Mouse (Mus musculus) kidney, embryonic 14.5 days (tissue): ENCODE results near the gene Acsbg1. TPM values are rescaled to one million over a fixed set of nuclear protein-coding genes. Genes with fewer than 3 reads are reported as not detected.
"Not testable (repeated sequence)": the region's sequence is repeated elsewhere in the genome, so short reads cannot be mapped to it uniquely, and the experiment has no call there.

Experiments used
- ATAC-seq: fragments of 200-750 bp; cut with Nextera tagmentation; 2 replicates; pipeline ENCODE4 v1.8.0; 2017; ENCODE audit warnings: moderate number of reproducible peaks, mild to moderate bottlenecking, moderate TSS enrichment, moderate library complexity; ENCODE audit not compliant: low FRiP score, low TSS enrichment
- H3K27ac ChIP-seq: fragments of 300-500 bp; sonication (generic); 2 replicates; pipeline ENCODE4 v1.5.1; 2014; ENCODE audit warnings: low read depth, mild to moderate bottlenecking, low read length, moderate library complexity, mixed read lengths
- H3K27me3 ChIP-seq: fragments of 300-500 bp; sonication (generic); 2 replicates; pipeline ENCODE4 v1.6.1; 2014; ENCODE audit warnings: mild to moderate bottlenecking, low read length; ENCODE audit not compliant: control insufficient read depth, insufficient read depth
- H3K36me3 ChIP-seq: fragments of 300-500 bp; sonication (generic); 2 replicates; pipeline ENCODE4 v1.6.1; 2014; ENCODE audit warnings: low read length, mixed read lengths; ENCODE audit not compliant: control insufficient read depth, insufficient read depth
- H3K4me1 ChIP-seq: fragments of 300-500 bp; sonication (generic); 2 replicates; pipeline ENCODE4 v1.6.1; 2014; ENCODE audit warnings: low read length, mixed read lengths; ENCODE audit not compliant: control insufficient read depth, insufficient read depth
- H3K4me2 ChIP-seq: fragments of 300-500 bp; sonication (generic); replicated peaks from 2 replicates; pipeline ENCODE4 v1.6.1; 2014; ENCODE audit warnings: low read depth, mild to moderate bottlenecking, low read length
- H3K4me3 ChIP-seq: fragments of 300-500 bp; sonication (generic); 2 replicates; pipeline ENCODE4 v1.5.1; 2014; ENCODE audit warnings: mild to moderate bottlenecking, low read length
- H3K9ac ChIP-seq: fragments of 300-500 bp; sonication (generic); 2 replicates; pipeline ENCODE4 v1.6.1; 2014; ENCODE audit warnings: low read depth, mild to moderate bottlenecking, low read length, moderate library complexity
- H3K9me3 ChIP-seq: fragments of 300-500 bp; sonication (generic); 2 replicates; pipeline ENCODE4 v1.6.1; 2016; ENCODE audit warnings: low read length; ENCODE audit not compliant: control insufficient read depth
- WGBS: fragments of 180-500 bp; shearing (Covaris S2); extraction: QIAGEN DNeasy Blood & Tissue Kit; methylation state at CpG from one replicate; pipeline ENCODE4 v1.1.7; 2014; 5-methylcytosine and 5-hydroxymethylcytosine counted together
- polyA plus RNA-seq: library from polyadenylated mRNA; unstranded; fragments of >200 nt; fragmentation: Nextera tagmentation; extraction: Ambion mirVana; gene quantifications from 2 replicates; pipeline ENCODE4 v1.2.1, GENCODE M21; 2014

The Acsbg1 gene
- polyA plus RNA-seq, 1 experiment from 2014 or later = 3.0 TPM

DNA sequence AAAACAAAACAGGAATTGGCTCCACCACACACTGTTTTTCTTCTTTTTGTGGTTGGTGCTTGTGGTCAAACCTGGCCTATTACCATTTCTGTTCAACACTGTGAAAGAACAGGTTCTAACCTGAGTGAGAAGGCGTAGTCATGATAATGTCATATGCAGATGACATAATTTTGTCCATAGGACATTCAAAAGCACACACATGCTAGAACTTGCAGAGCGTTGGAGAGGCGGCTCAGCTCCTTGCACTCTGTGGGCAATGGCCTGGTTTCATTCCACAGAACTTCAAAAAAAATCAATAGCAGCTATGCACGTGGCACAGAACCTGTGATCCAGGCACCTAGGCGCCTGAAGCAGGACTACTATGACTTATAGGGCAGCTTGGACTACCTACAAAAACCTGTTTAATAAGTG is 48.9 kb downstream of the Acsbg1 start:
- no peaks in the 10 kb centered on the region for H3K9me3 ChIP-seq
- H3K27ac ChIP-seq = no peak overlapping the region
- no peak for ATAC-seq
- WGBS = 83% methylated on average over 5 of the region's 5 CpGs
- no peak overlapping the region for H3K4me3 ChIP-seq
- H3K9ac ChIP-seq = no peak overlapping the region
- no peaks in the 10 kb centered on the region for H3K36me3 ChIP-seq
- no peaks in the 10 kb centered on the region for H3K27me3 ChIP-seq
- H3K4me2 ChIP-seq = no peak overlapping the region
- no peaks in the 10 kb centered on the region for H3K4me1 ChIP-seq

DNA sequence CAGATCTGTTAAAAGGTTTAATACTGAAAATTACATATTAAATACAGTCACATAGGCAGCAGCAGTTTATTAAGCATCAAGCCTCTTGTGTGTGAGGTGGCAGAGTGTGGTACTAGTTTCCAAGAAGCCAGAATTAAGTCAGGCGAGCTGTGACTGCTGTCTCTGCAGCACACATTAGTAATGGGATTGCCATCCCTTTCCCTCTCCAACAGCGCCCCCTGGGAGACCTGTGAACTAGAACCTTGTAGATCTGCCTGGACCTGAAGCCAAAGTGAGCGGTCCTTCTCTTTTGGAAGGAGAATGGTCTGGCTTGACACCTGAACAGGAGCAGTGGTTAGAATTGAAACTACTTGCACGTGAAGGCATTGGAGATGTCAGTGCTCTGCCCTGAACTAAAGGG is 56.8 kb downstream of the Acsbg1 start:
- H3K27ac ChIP-seq = no peak overlapping the region
- H3K4me2 ChIP-seq = no peak overlapping the region
- ATAC-seq = no peak
- H3K4me3 ChIP-seq = no peak overlapping the region
- no peaks in the 10 kb centered on the region for H3K4me1 ChIP-seq
- 60% methylated on average over 4 of the region's 4 CpGs for WGBS
- no peaks in the 10 kb centered on the region for H3K9me3 ChIP-seq
- no peak overlapping the region for H3K9ac ChIP-seq
- H3K36me3 ChIP-seq = peaks cover 48% of the 10 kb centered on the region
- H3K27me3 ChIP-seq = no peaks in the 10 kb centered on the region

DNA sequence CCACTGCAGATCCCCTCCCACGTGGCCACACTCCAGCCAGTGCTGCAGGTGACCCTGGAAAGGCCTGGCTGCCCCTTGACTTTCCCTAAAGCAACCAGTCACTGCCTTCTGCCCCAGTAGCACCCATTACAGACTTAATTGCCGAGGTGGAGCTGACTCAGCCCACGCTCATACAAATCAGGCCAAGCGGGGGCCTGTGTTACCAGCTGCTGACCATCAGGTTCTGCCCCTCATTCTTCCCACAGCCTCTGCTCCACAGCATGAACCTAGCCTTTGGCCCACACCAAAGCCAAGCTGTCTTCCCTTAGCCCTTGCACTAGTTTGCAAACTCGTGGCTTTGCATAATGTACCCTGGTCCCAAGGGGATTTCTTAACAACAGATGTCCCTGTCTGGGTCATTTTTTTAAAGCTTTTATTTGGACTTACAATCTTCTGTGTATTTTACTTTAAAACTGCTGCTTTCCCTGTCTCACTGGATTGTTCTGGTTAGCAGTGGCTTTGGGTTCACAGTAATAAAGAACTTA is 57.5 kb downstream of the Acsbg1 start:
- Histone ChIP-seq H3K27me3 (no peaks in the 10 kb centered on the region), H3K4me3 (no peak overlapping the region), H3K9me3 (no peaks in the 10 kb centered on the region), H3K27ac (no peak overlapping the region), H3K4me2 (no peak overlapping the region), H3K9ac (no peak overlapping the region), H3K4me1 (no peaks in the 10 kb centered on the region), H3K36me3 (peaks cover 55% of the 10 kb centered on the region)
- no peak for ATAC-seq
- WGBS = 77% methylated on average over 5 of the region's 5 CpGs

DNA sequence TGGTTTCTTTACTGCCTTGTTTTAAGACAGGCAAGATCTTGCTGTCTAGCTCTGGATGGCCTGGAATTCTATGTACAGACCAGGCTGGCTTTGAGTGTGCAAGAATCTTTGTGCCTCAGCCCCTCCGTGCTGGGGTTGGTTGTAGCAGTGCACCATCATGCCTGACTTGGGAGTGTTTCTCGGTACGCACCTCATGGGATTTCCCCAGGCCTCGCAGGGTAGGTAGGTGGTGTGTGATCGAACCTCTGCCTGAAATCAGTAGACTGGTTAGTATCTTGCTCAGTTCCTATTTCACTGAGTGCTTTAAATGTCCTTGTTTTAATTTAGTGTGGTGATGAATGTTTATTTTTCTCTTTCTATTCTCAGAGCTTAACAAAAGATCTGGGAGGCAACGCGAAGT is 58.8 kb downstream of the Acsbg1 start:
- ATAC-seq = no peak
- Histone ChIP-seq H3K4me3 (no peak overlapping the region), H3K4me2 (no peak overlapping the region), H3K27me3 (no peaks in the 10 kb centered on the region), H3K9ac (no peak overlapping the region), H3K36me3 (peaks cover 67% of the 10 kb centered on the region), H3K9me3 (no peaks in the 10 kb centered on the region), H3K4me1 (no peaks in the 10 kb centered on the region), H3K27ac (no peak overlapping the region)
- WGBS = 89% methylated on average over 7 of the region's 7 CpGs

DNA sequence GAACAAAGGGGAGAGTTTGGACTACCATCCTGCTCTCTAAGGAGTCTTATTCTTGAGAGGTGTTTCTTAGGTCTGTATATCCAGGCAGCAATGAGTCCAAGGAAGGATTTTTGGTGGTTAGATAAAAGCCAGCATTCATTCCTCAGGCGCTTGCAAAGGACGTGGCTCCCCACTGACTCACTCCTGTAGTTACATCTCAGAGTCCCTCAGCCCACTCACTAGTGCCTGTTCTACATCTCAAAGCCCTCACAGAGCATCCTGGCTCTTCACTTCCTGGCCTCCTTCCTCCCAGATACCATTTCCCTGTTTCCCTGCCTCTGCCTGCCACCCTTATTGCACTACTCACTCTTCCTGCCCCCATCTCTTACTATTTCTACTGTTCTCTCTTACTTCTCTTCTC is 59.3 kb downstream of the Acsbg1 start:
- Histone ChIP-seq H3K9me3 (no peaks in the 10 kb centered on the region), H3K4me1 (no peaks in the 10 kb centered on the region), H3K27ac (no peak overlapping the region), H3K4me3 (no peak overlapping the region), H3K4me2 (no peak overlapping the region), H3K36me3 (peaks cover 72% of the 10 kb centered on the region), H3K27me3 (no peaks in the 10 kb centered on the region), H3K9ac (no peak overlapping the region)
- WGBS = 83% methylated on average over 2 of the region's 2 CpGs
- ATAC-seq = no peak

DNA sequence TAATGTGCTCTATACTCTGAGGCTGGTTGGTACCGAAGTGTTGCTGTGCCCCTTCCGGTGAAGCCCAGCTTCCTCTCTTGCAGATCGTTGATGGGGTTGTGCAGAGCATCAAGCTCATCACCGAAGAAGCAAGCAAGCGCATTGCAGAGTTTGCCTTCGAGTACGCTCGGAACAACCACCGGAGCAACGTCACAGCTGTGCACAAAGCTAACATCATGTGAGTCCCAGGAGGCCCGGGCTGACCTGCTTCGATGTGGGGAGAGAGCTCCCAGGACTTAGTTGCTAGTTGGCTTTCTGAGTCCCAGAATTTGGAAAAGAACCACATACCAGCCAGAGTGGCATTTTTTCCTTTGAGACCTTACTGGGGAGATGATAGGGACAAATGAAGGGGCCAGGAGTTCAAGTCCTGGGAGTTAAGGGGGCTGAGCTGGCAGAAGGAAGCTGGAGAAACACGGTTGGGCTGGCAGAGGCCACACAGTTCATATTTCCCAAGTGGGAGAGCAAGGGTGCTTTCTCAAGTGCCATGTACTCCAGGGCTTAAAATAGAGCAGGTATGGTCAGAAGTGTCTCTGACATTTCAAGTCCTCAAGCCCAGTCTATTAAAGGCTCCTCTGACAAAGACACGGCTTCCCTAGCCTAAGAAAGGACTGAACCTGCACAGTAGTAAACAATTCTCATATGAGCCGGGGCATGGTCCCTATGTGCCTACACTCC is 64.8 kb downstream of the Acsbg1 start:
- Histone ChIP-seq H3K4me1 (no peaks in the 10 kb centered on the region), H3K9me3 (no peaks in the 10 kb centered on the region), H3K27ac (no peak overlapping the region), H3K4me3 (no peak overlapping the region), H3K27me3 (no peaks in the 10 kb centered on the region), H3K4me2 (no peak overlapping the region), H3K36me3 (peaks cover 86% of the 10 kb centered on the region), H3K9ac (no peak overlapping the region)
- 92% methylated on average over 15 of the region's 15 CpGs for WGBS
- no peak for ATAC-seq

DNA sequence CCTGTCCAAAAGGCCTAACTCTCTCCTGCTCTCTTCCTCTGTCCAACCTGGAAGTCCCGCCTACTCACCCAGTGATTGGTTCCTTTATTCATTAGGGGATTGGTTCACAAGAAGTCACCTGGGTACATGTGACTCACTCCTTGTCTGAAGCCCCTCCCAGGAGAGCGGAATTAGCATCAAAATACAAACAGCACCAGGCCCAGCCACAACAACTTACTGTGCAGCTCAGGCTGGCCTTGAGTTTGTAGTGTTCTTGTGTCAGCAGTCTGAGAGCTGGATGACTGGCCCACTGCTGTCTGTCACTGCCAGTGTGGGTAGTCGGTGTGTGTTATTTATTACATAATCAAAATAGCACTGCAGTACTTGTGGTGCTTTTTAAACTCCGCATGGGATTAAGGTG is 68.0 kb downstream of the Acsbg1 start:
- ATAC-seq, H3K4me3 ChIP-seq, H3K27me3 ChIP-seq, H3K27ac ChIP-seq, H3K9ac ChIP-seq, H3K9me3 ChIP-seq, H3K4me2 ChIP-seq, H3K4me1 ChIP-seq: not testable (repeated sequence)
- H3K36me3 ChIP-seq = peaks cover 67% of the 10 kb centered on the region
- 79% methylated on average over 4 of the region's 4 CpGs for WGBS

DNA sequence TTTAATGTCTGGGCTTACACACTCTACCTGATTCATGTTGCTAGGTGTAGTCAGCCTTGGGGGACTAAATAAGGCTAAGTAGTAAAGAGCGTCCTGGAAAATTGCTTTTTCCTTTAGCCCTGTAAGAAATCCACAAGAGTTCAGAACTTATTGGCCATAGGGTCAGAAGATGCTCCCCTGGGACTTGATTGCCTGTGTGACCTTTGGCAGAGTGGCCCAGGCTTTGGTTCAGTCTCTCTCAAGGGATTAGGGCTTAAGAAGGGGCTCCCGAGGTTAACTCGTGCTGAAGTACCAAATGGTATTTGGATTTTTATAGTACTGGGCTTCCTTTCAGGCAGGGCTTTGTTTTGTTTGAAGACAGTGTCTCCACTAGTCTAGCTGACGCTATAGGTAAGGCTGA is 73.8 kb downstream of the Acsbg1 start:
- ATAC-seq = no peak
- Histone ChIP-seq H3K4me2 (0 out of 2 replicates have a peak overlapping the region, but pooled peaks have one; percentile 83), H3K9me3 (no peaks in the 10 kb centered on the region), H3K27me3 (no peaks in the 10 kb centered on the region), H3K4me3 (no peak overlapping the region), H3K36me3 (peaks cover 16% of the 10 kb centered on the region), H3K4me1 (peaks cover 10% of the 10 kb centered on the region; the same call in 1 of the 2 replicates), H3K9ac (peak overlapping the region; percentile 0; the same call in 1 of the 2 replicates), H3K27ac (no peak overlapping the region)
- WGBS = 45% methylated on average over 4 of the region's 4 CpGs

DNA sequence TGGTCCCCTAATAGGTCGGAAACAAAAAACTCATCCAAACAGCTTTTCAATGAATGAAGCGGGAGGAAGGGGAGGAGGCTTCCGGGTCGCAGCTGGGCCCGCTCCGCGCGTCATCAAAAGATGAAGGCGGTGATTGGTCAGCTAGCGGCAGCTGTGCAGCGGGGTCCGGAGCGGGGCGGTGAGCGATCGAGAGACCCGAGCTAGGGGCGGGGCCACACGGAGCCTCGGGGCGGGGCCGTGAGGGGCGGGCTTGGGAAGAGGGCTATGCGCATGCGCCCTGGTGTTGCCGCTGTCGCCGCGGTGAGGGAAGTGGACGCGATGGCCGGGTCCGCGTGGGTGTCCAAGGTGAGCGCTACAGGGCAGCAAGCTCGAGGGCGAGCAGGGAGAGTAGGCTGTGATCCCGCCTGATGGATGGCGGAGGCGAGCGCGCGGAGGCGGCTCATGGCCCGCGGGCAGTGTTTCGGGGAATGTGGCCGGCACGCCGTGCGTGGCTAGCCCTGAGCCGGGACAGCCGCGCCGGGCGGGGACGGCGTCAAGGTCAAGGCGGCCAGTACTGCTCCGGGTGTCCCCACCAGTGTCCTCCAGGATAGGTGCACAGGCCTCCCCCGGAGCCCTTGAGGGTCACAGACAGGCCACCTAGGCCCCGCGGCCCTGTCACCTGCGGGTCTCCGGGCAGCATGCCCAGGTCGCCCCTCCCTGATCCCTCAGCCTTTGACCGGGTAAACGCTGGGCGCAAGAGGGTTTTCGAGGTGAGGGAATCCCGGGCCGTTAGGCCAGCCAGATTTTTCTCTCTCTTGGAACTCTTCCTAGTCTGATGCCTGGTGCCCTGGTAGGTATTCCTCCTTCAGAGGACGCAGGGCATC is 75.2 kb downstream of the Acsbg1 start, which contains the start of gene Idh3a:
Gene Idh3a, plus strand, starts transcription at position 136 of the 863 bp plus-strand sequence.
- Histone ChIP-seq H3K36me3 (peaks cover 10% of the 10 kb centered on the region), H3K9ac (peak within 1 kb of the TSS; percentile 62), H3K4me3 (peak within 1 kb of the TSS; percentile 89), H3K9me3 (no peaks in the 10 kb centered on the region), H3K27ac (no peak within 1 kb of the TSS), H3K4me1 (peaks cover 10% of the 10 kb centered on the region; the same call in 1 of the 2 replicates), H3K4me2 (peak within 1 kb of the TSS; percentile 83), H3K27me3 (no peaks in the 10 kb centered on the region)
- ATAC-seq = peak; percentile 99
- under 1% methylated on average over 68 of the region's 73 CpGs for WGBS
